ENCODE assay signal across 15 mouse cellular contexts in genomic region chr8:83429071-83429524, GRCm38 (mm10). TPM values are rescaled to one million over a fixed set of nuclear protein-coding genes. Genes with fewer than 3 reads are reported as not detected.
DNase-seq lines count a peak whose midpoint lies in the region; ATAC-seq lines count a peak whose summit lies in the region.
"Had no signal": no experiment of that assay in that cellular context is flagged by ENCODE, and none has a peak within 500 bp of the region (broad histone marks: within the 10 kb centered on the region; RNA-seq: fewer than 3 reads in every experiment).

No protein-coding gene starts in this region.

- no peaks in the 10 kb centered on the region for H3K27me3 ChIP-seq in erythroblast, embryonic 14.5 days (ENCODE audit: control insufficient read depth)
- H3K27me3 ChIP-seq in hindbrain, embryonic 10.5 days (ENCODE audit: insufficient read depth, poor library complexity, severe bottlenecking), result no peaks in the 10 kb centered on the region
- H3K27me3 ChIP-seq: limb, embryonic 12.5 days; neural tube, embryonic 12.5 days had no signal

- 67% methylated on average over 4 of the region's 4 CpGs for WGBS in hindbrain, embryonic 10.5 days

- H3K27ac ChIP-seq in hindbrain, embryonic 10.5 days, result no peak overlapping the region
- H3K27ac ChIP-seq: limb, embryonic 12.5 days; neural tube, embryonic 12.5 days had no signal

- H3K4me1 ChIP-seq in erythroblast, embryonic 14.5 days (ENCODE audit: control insufficient read depth), result peaks cover 54% of the 10 kb centered on the region
- peaks cover 5% of the 10 kb centered on the region; the same call in 1 of the 2 replicates for H3K4me1 ChIP-seq in hindbrain, embryonic 10.5 days (replicated peaks)
- H3K4me1 ChIP-seq: limb, embryonic 12.5 days; neural tube, embryonic 12.5 days had no signal

- ATAC-seq in megakaryocyte, adult 5-6 weeks (ENCODE audit: poor library complexity, severe bottlenecking), result peak; percentile 53

- peak; percentile 32 to 55 for DNase-seq in spleen, postnatal 36 days (ENCODE audit: low spot score in 2 of 2)
- DNase-seq in spleen, postnatal 14 days (ENCODE audit: low spot score in 2 of 2), result no peak
- no peak for DNase-seq in MN1 (ENCODE audit: low spot score)
- no peak for DNase-seq in gastrocnemius, adult 18-20 months (ENCODE audit: low spot score)
- no peak for DNase-seq in hindbrain, embryonic 10.5 days (ENCODE audit: low spot score)
- DNase-seq in right cerebral cortex, postnatal 36 days (ENCODE audit: low spot score in 2 of 2), result no peak
- DNase-seq: adrenal gland, adult 2 months; gastrocnemius, postnatal 10 days; kidney, adult 11 months; layer of hippocampus, adult 9-11 months; right cerebral cortex, adult 18-20 months had no signal

- peak overlapping the region; percentile 53 for H3K4me3 ChIP-seq in erythroblast, embryonic 14.5 days (replicated peaks)
- no peak overlapping the region for H3K4me3 ChIP-seq in hindbrain, embryonic 10.5 days
- H3K4me3 ChIP-seq: limb, embryonic 12.5 days; neural tube, embryonic 12.5 days had no signal

- peaks cover 30% of the 10 kb centered on the region for H3K36me3 ChIP-seq in erythroblast, embryonic 14.5 days (ENCODE audit: control insufficient read depth)
- peaks cover 16% of the 10 kb centered on the region for H3K36me3 ChIP-seq in hindbrain, embryonic 10.5 days

- no peaks in the 10 kb centered on the region for H3K9me3 ChIP-seq in erythroblast, embryonic 14.5 days (ENCODE audit: control insufficient read depth, low read length)
- H3K9me3 ChIP-seq in hindbrain, embryonic 10.5 days, result no peaks in the 10 kb centered on the region
- H3K9me3 ChIP-seq: limb, embryonic 12.5 days; neural tube, embryonic 12.5 days had no signal

RNA-seq across cellular contexts. Expression of gene Scoc, which starts 29.1 kb away (rescaled TPM):
- polyA plus RNA-seq in erythroblast, embryonic 14.5 days (2012), result 0.48 and 0.70 TPM in 2 replicates
- total RNA-seq in megakaryocyte, adult 5-6 weeks (2015), result 45.5 and 45.6 TPM in 2 replicates
- 18.8 TPM in 2 replicates for total RNA-seq in megakaryocyte, adult 5-6 weeks (2017)
- total RNA-seq in gastrocnemius, adult 18-20 months (2021), result 10 to 100 TPM; 52.2 to 55.3 TPM
- polyA plus RNA-seq in hindbrain, embryonic 10.5 days (2016; fragmentation: Nextera tagmentation; extraction: Ambion mirVana), result 112 and 114 TPM in 2 replicates

RNA-seq across cellular contexts. Expression of gene Clgn, which starts 39.4 kb away (rescaled TPM):
- not detected in 2 replicates for polyA plus RNA-seq in erythroblast, embryonic 14.5 days (2012)
- 0.14 TPM in 1 of 2 replicates, not detected in the other for total RNA-seq in megakaryocyte, adult 5-6 weeks (2015)
- total RNA-seq in megakaryocyte, adult 5-6 weeks (2017), result not detected in 2 replicates
- not detected for total RNA-seq in gastrocnemius, adult 18-20 months (2021)
- polyA plus RNA-seq in hindbrain, embryonic 10.5 days (2016; fragmentation: Nextera tagmentation; extraction: Ambion mirVana), result 2.9 and 3.5 TPM in 2 replicates
- polyA plus RNA-seq: adrenal gland, adult 2 months had no signal

Comparison
In these comparisons a context has a peak if more than half of its experiments do, and no peak if none do; other contexts are left out.
1. DNase-seq: peak in spleen, postnatal 36 days (2 of 2); none in spleen, postnatal 14 days (0 of 2), MN1 (single experiment), gastrocnemius, adult 18-20 months (single experiment), hindbrain, embryonic 10.5 days (single experiment) and right cerebral cortex, postnatal 36 days (0 of 2).